Mouse (Mus musculus) C2C12 (cell line): Measurements from ENCODE around the gene Drg1.
"Not testable (repeated sequence)": the region's sequence is repeated elsewhere in the genome, so short reads cannot be mapped to it uniquely, and the experiment has no call there.

ENCODE experiments used
- CTCF ChIP-seq: IDR thresholded peaks from one replicate; pipeline ENCODE4 v1.5.1; 2011; ENCODE audit not compliant: control insufficient read depth, insufficient read depth, insufficient read length
- MAX ChIP-seq: IDR thresholded peaks from one replicate; pipeline ENCODE4 v1.6.1; 2011; ENCODE audit warnings: mild to moderate bottlenecking, control low read depth
- MYOG ChIP-seq: IDR thresholded peaks from one replicate; pipeline ENCODE4 v1.6.1; 2011; ENCODE audit not compliant: control insufficient read depth, insufficient read length; ENCODE audit errors: extremely low read depth
- USF1 ChIP-seq: IDR thresholded peaks from one replicate; pipeline ENCODE4 v1.6.1; 2011; ENCODE audit warnings: low read depth, mild to moderate bottlenecking, control low read depth, moderate library complexity

GRCm38 (mm10) chr11:3138323-3138722 lies 127.9 kb downstream of the Drg1 start:
- TF ChIP-seq CTCF, USF1, MYOG, MAX: not testable (repeated sequence)
